Mouse (Mus musculus): ENCODE results near the gene Nat10. TPM values are rescaled to one million over a fixed set of nuclear protein-coding genes. Genes with fewer than 3 reads are reported as not detected.

Nat10 gene
- total and polyA plus RNA-seq, 3 experiments, result 14.0 to 26.1 (median 14.2) TPM

DNA sequence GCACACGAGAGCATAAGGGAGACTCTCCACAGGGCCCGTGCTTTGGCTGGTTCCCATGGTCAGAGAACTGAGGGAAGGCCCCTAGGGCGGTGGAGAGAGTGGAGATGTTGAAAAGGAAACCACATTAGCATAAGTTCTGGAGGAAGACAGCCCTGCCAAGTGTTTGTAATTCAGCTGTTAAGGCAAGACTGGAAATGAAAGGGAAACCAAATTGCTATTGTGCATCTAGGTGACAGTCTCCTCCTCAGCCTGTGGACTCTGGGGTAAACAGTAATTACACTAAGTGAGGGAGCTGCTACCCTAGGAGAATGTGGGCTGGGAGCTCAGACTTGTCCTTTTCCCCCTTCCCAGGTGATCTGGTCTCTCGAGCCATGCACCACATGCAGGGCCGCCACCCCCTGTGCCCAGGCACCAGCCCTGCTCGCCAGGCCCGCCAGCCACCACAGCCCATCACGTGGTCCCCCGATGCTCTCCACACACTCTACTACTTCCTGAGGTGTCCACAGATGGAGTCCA is 78.1 kb downstream of the Nat10 start:
- Histone ChIP-seq H3K79me2 (replicated peaks; ENCODE audit: control insufficient read depth, insufficient read depth, low read length) (no peaks in the 10 kb centered on the region), H3K4me1 (ENCODE audit: control insufficient read depth, insufficient read depth, low read length) (peaks cover 4% of the 10 kb centered on the region), H3K36me3 (ENCODE audit: control insufficient read depth, insufficient read depth, low read length) (no peaks in the 10 kb centered on the region), H3K27me3 (ENCODE audit: control insufficient read depth, insufficient read depth, low read length) (no peaks in the 10 kb centered on the region), H3K9ac (ENCODE audit: low read depth, low read length) (no peak overlapping the region), H3K4me3 (no peak overlapping the region), H3K27ac (peak overlapping the region; percentile 44)
- intact Hi-C loops (cut with DNase I), result no loop called here
- DNase-seq, result no peak
- TF ChIP-seq POLR2A (IDR thresholded peaks at IDR 0.05; ENCODE audit: insufficient read depth, low read depth, low read length) (no peak), EP300 (IDR thresholded peaks at IDR 0.05; ENCODE audit: insufficient read depth, low read depth, low read length) (no peak), CTCF (IDR thresholded peaks at IDR 0.05) (no peak)
- WGBS, result 73% methylated on average over 9 of the region's 9 CpGs

DNA sequence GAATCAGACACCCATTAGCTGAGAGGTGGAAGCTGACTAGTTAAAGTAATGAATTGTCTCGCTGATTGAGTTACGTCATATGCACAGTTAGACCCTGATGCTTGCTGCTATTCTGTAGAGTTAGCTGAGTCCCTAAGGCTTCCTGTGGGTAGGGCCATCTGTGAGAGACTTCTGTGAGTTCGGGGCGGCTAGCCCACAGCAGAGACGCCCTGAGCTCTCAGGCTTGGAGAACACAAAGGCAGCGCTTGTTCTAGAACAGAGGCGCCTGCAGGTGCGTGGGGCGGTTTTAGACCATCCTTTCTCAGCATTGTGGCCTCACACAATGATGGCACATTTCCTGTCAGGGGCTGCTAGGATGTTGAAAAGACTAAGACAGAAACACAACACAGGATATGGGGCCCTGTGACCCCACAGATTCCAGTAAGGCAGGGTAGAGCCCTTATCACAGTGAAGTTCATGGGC is 78.8 kb downstream of the Nat10 start:
- Histone ChIP-seq H3K27ac (peak overlapping the region; percentile 44), H3K79me2 (replicated peaks; ENCODE audit: control insufficient read depth, insufficient read depth, low read length) (no peaks in the 10 kb centered on the region), H3K36me3 (ENCODE audit: control insufficient read depth, insufficient read depth, low read length) (no peaks in the 10 kb centered on the region), H3K4me1 (ENCODE audit: control insufficient read depth, insufficient read depth, low read length) (peaks cover 6% of the 10 kb centered on the region), H3K4me3 (no peak overlapping the region), H3K9ac (ENCODE audit: low read depth, low read length) (no peak overlapping the region), H3K27me3 (ENCODE audit: control insufficient read depth, insufficient read depth, low read length) (no peaks in the 10 kb centered on the region)
- intact Hi-C loops (cut with DNase I), result no loop called here
- TF ChIP-seq EP300 (IDR thresholded peaks at IDR 0.05; ENCODE audit: insufficient read depth, low read depth, low read length) (no peak), POLR2A (IDR thresholded peaks at IDR 0.05; ENCODE audit: insufficient read depth, low read depth, low read length) (no peak), CTCF (IDR thresholded peaks at IDR 0.05) (no peak)
- peak in 1 of 2 experiments; percentile 39 for DNase-seq
- 57% methylated on average over 9 of the region's 9 CpGs for WGBS

DNA sequence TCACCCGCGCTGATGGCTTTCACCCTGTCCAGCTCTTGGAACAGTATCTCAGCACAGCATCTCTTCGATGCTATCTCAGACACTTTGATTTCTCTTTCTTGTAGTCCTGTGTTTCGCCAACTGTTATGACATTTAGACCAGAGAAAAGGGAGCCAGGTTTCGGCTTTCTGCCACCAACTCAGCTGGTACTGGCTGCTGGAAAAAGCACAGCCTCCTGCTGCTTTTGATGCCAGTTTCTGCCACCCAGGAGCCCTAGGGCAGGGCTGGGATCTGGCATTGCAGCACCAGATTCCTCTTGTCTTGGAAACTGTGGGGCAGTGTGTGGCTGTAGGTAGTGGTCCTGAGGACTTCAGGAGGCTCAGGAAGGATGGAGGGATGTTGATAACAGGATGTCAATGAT is 79.9 kb downstream of the Nat10 start:
- H3K9ac ChIP-seq (ENCODE audit: low read depth, low read length), result no peak overlapping the region
- no peak for DNase-seq
- intact Hi-C loops (cut with DNase I), result no loop called here
- H3K36me3 ChIP-seq (ENCODE audit: control insufficient read depth, insufficient read depth, low read length), result no peaks in the 10 kb centered on the region
- H3K27me3 ChIP-seq (ENCODE audit: control insufficient read depth, insufficient read depth, low read length), result no peaks in the 10 kb centered on the region
- H3K79me2 ChIP-seq (replicated peaks; ENCODE audit: control insufficient read depth, insufficient read depth, low read length), result no peaks in the 10 kb centered on the region
- TF ChIP-seq EP300 (IDR thresholded peaks at IDR 0.05; ENCODE audit: insufficient read depth, low read depth, low read length) (no peak), CTCF (IDR thresholded peaks at IDR 0.05) (no peak), POLR2A (IDR thresholded peaks at IDR 0.05; ENCODE audit: insufficient read depth, low read depth, low read length) (no peak)
- H3K4me3 ChIP-seq, result no peak overlapping the region
- no peak overlapping the region for H3K27ac ChIP-seq
- H3K4me1 ChIP-seq (ENCODE audit: control insufficient read depth, insufficient read depth, low read length), result peaks cover 8% of the 10 kb centered on the region
- WGBS, result 85% methylated on average over 5 of the region's 5 CpGs

DNA sequence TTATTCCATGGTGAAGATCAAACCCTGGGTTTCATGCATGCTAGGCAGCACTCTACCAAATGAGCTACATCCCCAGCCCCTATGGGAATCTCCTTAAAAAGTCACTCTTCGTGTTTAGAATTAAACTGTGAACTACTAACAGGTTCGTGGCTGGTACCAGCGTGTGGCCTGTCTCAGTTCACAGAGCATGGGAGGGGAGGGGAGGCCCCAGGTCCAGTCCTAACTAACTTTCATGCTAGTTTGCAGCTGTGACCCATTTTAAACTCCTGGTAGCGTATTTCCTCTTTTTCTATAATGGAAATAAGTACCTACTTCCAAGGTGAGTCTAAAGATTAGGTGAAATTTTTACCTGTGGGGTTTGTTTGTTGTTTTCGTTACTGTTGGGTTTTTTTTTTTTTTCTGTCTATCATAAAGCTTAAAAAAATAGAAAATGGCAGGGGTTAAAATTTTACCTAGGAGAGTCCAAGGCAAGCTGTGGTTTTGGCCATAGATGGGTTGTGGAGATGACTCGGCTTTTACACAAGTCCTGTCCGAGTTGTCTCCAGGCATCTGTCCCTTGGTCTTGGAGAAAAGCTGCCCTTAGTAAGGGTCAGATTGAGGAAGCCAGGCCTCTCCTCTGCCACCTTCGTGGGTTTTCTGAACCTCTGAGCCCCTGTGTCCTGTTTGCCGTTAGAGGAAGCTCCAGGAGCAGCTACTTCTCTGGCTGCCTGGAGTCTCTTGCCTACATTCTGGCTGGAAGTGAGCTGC is 80.5 kb downstream of the Nat10 start:
- no peak for TF ChIP-seq CTCF (IDR thresholded peaks at IDR 0.05)
- TF ChIP-seq EP300 (IDR thresholded peaks at IDR 0.05; ENCODE audit: insufficient read depth, low read depth, low read length), result no peak
- TF ChIP-seq POLR2A (IDR thresholded peaks at IDR 0.05; ENCODE audit: insufficient read depth, low read depth, low read length), result no peak
- no peak for DNase-seq
- intact Hi-C loops (cut with DNase I), result no loop called here
- H3K4me3 ChIP-seq, result no peak overlapping the region
- no peaks in the 10 kb centered on the region for H3K27me3 ChIP-seq (ENCODE audit: control insufficient read depth, insufficient read depth, low read length)
- 86% methylated on average over 9 of the region's 9 CpGs for WGBS
- peaks cover 8% of the 10 kb centered on the region for H3K4me1 ChIP-seq (ENCODE audit: control insufficient read depth, insufficient read depth, low read length)
- no peak overlapping the region for H3K9ac ChIP-seq (ENCODE audit: low read depth, low read length)
- H3K36me3 ChIP-seq (ENCODE audit: control insufficient read depth, insufficient read depth, low read length), result no peaks in the 10 kb centered on the region
- no peak overlapping the region for H3K27ac ChIP-seq
- H3K79me2 ChIP-seq (replicated peaks; ENCODE audit: control insufficient read depth, insufficient read depth, low read length), result no peaks in the 10 kb centered on the region

DNA sequence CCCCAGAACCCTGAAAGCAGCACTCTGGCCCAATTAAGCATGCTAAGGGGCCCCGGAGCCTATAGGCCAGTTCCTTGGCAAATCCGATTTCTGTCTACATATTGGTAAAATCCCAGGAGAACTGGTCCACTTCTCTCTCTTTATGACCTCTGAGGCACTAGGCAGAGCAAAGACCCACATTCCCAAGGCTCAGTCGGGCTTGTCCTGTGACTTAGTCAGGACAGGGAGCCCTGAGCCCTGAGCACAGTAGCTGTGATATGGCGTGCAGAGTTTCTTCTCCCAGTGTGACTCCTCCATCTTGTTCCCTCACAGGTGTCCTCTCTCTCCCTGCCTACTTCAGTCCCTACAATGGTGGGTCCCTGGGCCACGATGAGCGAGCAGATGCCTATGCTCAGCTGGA is 82.6 kb downstream of the Nat10 start:
- WGBS, result 88% methylated on average over 6 of the region's 6 CpGs
- DNase-seq, result no peak
- H3K9ac ChIP-seq (ENCODE audit: low read depth, low read length), result no peak overlapping the region
- H3K4me1 ChIP-seq (ENCODE audit: control insufficient read depth, insufficient read depth, low read length), result peaks cover 8% of the 10 kb centered on the region
- TF ChIP-seq EP300 (IDR thresholded peaks at IDR 0.05; ENCODE audit: insufficient read depth, low read depth, low read length) (no peak), CTCF (IDR thresholded peaks at IDR 0.05) (no peak), POLR2A (IDR thresholded peaks at IDR 0.05; ENCODE audit: insufficient read depth, low read depth, low read length) (no peak)
- intact Hi-C loops (cut with DNase I), result no loop called here
- H3K27ac ChIP-seq, result no peak overlapping the region
- no peak overlapping the region for H3K4me3 ChIP-seq
- H3K79me2 ChIP-seq (replicated peaks; ENCODE audit: control insufficient read depth, insufficient read depth, low read length), result no peaks in the 10 kb centered on the region
- H3K36me3 ChIP-seq (ENCODE audit: control insufficient read depth, insufficient read depth, low read length), result no peaks in the 10 kb centered on the region
- H3K27me3 ChIP-seq (ENCODE audit: control insufficient read depth, insufficient read depth, low read length), result no peaks in the 10 kb centered on the region

Measured in heart, adult 2 months (tissue).